Mouse (Mus musculus): ENCODE measurements around the gene Fcer2a.

Gene Fcer2a

DNA sequence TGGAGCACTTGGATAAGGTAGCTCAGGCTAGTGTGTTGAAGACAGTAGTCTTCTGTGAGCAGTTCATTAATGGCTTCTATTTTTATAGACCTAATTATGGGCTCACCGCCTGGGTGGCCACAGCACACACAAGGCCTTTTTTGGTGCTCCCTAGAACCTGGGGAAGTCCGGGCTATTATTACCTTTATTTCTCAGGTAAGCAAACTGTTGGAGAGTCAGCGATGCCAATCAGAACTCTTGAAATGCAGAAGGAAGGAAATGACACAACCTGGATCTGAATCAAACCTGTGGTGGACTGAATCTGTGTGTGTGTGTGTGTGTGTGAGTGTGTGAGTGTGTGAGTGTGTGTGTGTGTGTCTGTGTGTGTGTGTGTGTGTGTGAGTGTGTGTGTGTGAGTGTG is at the start of gene Fcer2a:
Gene Fcer2a (minus strand): TSS at position 55 of the 400 bp plus-strand sequence.
- no peak for DNase-seq

DNA sequence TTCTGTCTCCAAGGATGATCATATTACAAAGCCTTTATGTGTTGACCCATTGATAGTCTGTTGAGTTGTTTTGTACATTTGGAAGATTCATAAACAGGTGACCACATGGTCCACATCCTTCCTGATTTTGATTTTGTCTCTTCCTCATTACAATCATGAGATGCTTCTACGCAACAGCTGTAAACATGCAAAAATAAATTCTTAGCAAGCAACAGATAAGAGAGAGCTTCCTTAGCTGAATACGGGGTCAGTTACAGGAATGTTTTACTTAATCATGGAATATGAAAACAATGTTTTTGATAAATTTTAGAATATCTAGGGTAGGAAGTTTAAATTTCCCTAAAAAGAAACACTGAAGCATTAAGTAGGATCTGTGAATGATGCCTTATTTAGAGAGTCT is 43.0 kb upstream of the Fcer2a start:
- no peak for DNase-seq

DNA sequence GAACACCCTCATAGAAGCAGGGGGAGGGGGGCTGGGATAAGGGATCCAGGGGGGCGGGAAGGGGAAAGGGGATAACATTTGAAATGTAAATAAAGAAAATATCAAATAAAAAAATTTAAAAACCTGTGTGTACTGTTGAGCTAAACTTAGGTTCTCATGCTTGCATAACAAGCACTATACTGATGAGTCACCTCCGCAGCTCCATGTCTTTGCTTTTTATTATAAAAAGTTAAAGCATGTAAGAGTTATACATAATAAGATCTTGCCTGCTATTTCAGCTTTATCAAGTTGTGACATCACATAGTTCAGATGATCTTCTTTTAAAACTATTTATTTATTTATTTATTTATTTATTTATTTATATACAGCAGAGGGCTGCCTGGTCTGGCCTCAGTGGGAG is 41.6 kb upstream of the Fcer2a start:
- no peak for DNase-seq

DNA sequence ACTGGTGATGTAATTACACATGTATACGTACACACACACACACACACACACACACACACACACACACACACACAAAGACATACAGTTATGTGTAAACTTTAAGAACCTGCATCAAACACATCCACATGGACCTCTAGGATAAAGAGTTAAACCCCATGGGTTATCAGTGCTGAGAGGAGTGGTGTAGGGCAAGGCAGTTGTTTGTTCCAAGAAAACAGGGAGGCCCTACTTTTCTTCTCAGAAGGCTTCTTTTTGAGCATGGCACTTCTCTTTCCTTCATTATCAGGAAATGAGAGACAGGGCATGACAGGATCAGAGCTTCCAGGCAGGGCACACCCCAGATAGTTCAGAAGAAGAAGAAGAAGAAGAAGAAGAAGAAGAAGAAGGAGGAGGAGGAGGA is 40.1 kb upstream of the Fcer2a start:
- peak; percentile 34 for DNase-seq

DNA sequence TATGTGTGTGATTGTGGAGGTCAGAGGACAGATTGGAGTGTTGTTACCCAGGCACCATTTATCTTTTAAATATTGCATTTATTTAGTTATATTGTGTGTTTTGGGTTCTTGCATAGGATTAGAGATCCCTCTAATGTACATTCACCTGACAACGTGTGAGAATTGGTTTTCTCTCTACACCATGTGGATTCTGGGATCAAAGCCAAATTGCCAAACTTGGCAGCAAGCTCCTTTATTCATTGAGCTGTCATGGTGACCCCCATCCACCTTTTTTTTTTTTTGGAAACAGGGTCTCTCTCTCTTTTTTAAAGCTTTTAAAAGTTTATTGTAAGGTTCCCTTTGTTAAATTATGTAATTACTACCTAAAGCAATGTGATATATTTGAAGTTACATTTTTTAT is 27.1 kb upstream of the Fcer2a start:
- DNase-seq: no peak

DNA sequence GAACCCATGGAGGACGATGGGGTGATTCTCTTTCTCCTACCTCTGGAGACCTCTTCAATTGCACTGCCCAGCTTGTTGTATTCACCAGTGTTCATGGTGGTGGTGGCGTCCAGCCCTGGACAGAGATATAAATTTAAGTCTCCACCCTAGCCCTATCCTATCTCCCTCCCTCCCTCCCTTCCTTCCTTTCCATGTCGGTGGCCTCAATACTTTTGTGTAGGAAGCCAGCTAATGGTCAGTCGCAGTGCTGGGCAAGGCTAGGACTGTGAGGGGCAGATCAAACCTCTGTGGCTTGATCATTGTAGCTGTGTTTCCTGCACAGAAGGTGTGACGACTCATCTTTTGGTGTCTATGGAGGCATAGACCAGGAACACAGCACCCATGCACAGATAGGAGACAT is 26.6 kb upstream of the Fcer2a start, which contains the start of gene Clec4g:
Gene Clec4g (minus strand): TSS at position 101 of the 400 bp plus-strand sequence.
- DNase-seq: no peak

DNA sequence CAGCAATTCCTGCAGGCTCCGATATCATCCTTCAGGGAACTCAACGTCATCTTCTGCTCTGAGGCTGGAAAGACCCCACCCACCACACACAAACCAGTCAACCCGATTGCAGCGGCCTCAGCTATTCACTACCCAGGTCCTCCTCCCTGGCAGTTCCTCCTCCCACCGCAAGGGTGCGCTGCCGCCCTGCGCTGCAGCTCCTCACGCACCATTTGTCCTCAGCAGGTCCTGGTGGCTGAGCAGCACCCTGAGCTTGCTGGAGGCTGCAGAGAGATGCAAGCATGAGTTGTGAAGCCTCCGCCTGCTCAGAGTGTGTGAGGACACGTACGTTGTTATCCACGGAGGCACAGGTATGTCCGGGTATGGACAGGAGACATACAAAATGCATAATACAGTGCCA is 24.6 kb upstream of the Fcer2a start:
- peak; percentile 79 for DNase-seq

DNA sequence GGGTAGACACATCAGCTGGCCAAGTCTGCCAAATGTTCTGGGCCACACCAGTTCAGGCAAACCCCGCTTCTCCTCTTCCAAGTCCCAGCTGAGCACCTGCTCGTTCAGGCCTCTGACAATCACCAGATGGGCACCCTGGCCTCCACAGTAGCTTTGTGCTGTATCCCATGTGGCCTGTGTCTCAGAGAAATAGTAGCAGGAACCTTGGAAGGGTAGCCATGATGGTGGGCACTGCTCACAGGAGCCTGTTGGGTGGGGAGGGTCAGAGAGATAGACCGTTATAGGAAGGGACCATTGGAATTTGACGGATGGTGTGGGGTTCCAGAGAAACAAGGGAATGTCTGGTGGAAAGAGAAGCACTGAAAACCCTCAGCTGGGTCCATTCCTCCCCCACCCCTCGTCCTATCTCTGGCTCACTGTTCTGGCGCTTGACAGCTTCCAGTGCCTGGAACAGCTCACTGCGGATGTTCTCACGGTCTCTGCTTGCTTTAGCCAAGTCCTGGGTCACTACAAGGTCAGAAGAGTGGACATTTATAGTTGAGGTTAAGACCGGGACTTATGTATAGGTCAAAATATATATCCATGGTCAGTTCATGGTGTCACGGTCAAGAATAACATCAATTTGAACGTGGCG is 23.5 kb upstream of the Fcer2a start:
- DNase-seq: no peak

DNA sequence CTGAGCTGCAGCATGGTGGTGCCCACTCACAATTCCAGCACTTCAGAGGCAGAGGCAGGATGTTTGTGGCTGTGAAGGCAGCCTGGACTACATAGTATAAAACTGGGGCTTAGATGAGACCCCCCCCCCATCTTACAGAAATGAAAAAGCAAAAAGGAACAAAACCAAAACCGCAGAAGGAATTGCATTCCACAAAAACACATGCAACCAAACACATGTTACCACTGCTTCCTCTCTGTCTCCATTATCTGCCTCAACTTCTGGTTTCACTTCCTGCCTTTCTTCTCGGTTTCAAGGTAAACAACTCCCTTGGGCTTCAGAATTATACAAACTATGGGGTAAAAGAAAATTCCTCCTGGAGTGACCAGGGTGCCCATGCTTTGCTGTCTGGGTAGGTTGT is 17.7 kb upstream of the Fcer2a start:
- DNase-seq: no peak

DNA sequence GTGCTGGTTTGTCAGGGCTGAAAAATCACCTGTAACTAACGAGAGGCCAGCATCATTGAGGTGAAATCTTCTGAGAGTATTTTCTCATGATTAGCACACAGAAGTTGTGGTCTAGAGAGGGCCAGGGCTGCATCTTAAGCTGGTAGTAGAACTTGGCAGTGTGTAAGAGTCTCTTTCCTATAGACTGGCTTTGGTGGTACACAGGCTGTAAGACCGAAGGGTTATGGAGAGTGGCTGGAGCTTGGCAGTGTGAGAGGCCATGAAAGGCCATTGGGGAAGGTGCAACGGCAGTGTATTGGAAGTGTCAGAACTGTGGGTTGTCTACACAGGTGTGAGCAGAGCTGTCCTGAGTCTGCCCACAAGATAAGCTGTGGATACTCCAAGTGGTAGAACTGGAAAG is 16.3 kb upstream of the Fcer2a start:
- DNase-seq: no peak

DNA sequence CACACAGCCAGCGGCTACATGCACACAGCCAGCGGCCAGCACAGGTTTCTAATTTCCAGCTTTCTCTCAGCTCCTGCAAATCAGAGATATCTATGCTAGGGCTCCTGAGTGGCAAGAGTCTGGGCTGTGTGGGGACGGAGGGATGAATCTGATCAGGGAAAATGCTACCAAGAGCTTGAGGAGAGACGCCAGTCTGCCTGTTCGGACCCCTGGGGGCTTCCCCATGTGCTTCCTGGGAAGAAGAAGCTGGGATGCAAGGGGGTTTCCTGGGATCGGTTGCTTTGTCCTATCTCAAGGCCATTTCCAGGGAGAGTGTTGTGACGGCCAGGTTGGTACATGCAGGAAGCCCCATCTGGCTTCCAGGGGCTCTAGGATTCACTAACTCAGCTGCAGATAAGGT is 13.6 kb upstream of the Fcer2a start:
- no peak for DNase-seq

DNA sequence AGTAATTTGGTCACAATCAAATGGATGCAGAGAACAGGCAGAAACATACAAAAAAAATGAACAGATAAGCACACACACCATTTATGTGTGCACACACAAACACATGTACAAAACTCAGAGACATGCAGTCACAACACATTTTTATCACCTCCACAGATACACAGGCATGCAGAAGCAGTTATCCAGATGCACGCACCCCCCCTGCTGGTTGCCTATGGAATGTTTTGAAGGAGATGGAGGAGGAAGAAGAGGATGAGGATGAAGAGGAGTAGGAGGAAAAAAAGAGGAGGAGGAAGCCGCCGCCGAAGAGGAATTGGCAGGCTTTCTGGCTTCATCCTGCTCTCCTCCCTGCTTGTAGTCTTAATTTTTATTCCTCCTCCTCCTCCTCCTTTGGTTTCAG is 11.7 kb upstream of the Fcer2a start:
- DNase-seq: peak; percentile 46

DNA sequence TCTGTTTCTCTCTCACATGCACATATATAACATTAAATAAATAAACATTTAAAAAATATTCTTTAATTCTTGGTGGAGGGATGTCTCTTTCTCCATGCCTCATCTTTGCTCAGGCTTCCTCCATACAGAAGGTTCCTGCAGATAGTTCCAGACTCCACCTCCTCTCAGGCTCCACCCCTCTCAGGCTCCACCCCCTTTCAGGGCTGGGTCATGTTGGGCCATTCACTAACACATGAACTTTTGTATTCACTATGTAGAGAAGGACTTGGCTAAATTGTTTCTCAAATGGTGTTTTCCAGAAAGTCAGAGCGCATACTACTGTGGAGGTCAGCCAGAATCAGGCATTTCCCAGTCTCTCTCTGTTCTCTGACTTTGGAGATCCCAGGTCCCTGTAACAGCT is 7.5 kb upstream of the Fcer2a start:
- peak; percentile 47 for DNase-seq

DNA sequence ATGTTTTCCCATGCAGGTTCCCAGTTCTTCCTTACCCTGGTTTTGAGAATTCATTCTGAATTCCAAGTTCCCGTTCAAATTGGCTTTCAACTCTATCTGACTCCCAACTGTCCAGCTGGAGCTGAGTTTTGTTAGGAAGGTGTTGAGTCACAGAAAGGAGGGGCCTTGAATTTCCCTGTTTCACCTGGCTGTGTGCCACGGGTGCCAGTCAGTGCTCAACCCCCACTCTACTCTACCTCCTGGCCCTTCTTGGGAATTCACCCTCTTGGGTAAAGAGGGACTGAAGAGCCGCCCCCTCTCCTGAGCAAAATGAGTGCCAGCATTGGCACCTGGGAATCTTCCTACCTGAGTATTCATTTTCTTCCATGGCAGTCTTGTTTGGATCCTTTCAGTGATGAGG is 3.2 kb downstream of the Fcer2a start:
- no peak for DNase-seq

DNA sequence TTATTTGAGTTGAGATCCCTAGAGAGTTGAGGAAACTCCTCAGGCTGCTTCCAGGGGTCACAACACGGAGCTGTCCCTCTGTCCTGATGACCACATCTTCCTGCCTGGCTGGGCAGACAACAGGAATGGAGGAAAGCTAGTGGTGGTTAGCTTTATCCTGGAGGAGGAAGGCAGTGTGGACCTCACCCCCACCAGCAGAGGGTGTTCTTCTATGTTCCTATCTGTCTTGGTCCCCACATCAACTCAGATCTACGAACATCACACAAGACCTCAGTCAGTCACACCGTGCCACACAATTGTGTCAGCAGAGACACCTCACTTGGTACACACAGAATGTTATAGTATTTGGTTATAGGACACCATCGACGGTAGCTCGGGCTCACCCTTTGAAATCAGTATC is 6.4 kb downstream of the Fcer2a start:
- no peak for DNase-seq

DNA sequence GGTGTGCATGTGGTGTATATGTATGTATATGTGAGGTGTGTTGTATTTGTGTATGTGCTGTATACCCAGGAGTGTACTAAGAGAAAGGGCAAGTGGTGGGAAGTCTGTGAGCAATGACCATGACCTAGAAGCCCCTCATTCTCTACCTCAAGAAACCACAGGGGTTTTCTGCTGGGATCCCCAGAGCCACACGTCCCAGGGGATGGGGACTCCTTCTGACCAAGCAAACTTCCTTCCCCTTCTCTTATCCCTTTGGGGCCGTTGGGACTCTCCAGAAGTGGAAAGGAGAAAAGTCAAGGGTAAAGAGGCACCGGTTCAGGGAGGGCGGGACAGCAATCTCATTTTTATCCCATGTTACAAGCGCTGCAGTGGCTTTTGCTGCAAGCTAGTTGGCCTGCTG is 8.6 kb downstream of the Fcer2a start:
- DNase-seq: no peak

DNA sequence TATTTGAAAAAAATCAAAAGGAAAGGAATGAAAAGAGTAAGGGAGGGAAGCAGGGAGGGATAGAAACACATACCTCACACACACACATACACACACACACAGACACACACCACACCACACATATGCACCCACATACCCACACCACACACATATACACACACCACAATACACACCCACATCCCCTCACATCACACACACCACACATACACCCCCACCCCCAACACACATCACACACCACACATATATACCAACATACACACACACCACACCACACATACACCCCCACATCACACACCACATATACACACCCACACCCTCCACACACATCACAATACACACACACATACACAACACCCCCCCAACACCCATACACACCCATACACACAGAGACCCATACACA is 9.4 kb downstream of the Fcer2a start:
- no peak for DNase-seq

DNA sequence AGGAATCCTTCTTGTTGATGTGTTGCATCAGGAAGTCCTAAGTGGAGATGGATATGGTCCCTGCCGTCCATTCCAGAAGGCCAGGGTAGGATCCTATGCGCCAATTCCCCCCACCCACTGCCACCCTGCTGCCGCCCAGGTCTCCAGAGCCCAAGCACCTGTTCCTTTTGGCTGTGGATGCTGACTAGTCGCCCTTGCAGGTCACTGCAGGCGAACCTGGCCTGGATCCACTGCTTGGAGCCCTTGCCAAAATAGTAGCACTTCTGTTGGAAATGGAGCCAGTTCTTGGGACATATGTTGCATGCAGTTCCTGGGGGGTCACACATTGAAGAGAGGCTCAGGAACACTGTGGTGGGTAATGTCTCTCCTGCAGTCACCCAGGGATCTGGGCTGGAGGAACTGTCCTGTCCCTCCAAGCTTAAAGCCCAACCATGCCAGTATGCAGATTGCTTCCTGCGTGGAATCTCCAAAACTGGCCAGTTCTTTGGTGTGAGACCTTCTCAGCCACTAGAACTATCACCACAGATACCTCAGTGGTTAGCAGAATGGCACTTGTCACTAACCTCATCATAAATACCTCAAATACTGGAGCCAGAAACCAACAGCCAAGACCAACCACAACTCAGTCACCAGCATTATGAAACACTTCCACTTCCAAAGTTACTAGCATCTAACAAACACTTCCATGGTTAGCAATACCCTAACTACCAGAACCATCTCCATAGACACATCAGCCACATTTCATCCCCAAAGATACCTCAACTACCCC is 10.4 kb downstream of the Fcer2a start:
- DNase-seq: no peak

DNA sequence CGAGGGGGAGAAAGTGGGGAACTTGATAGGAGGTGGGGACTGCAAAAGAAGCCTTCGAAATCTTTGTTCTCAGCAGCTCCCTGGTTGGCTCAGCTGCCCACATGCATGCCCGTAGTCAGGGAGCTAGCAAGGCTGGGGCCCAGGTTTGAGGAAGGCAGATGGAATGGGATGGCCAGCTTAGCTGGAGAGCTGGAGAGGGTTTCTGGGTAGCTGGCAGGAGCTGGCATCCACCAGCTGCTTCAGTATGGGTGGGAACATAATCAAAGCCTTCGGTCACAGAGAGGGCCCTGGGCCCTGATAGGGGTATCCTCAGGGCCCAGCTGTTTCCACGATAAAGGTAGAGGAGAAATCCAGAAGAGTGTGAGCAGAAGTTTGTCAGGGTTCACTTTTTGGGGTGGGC is 11.5 kb downstream of the Fcer2a start:
- DNase-seq: no peak

DNA sequence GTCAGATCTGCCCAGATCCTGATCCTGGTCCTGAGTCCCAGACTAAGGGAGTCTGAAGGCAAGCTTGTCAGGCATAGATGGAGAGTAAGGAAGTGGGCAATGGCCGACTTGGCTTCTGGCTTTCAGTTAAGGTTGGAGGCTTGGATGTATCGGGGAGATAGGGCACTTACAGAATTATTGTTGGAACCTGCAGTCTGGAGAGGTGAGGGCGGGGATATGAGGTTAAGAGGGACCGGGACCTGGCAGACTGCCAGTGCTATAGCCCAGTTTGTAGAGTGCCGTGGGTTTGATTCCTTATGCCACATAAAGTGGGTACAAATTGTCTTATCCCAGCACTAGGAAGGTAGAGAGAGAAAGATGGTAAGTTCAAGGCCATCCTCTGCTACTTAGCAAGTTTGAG is 14.3 kb downstream of the Fcer2a start:
- DNase-seq: no peak

DNA sequence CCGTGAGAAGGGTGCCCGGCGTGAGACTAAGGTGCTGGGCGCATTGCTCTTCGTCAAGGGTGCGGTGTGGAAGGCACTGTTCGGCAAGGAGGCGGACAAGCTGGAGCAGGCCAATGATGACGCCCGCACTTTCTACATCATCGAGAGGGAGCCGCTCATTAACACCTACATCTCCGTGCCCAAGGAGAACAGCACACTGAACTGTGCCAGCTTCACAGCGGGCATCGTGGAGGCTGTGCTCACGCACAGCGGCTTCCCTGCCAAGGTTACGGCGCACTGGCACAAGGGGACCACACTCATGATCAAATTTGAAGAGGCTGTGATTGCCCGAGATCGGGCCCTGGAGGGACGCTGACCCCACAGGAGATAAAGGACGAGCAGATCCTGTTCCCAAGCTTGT is 14.7 kb downstream of the Fcer2a start:
- no peak for DNase-seq

DNA sequence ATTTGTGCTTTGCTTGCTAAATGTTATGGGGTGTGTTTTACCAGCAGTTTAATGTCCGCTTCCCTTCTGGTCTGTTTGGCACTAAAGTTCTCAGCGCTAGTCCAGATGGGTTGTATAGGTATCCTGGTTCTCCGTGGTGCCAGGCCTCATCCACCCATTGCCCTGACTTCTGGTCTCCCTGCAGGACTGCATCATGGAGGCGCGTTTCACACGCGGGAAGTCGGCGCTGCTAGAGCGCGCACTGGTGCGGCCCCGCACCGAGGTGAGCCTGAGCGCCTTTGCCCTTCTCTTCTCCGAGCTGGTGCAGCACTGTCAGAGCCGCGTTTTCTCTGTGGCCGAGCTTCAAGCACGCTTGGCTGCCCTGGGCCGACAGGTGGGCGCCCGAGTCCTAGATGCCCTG is 15.1 kb downstream of the Fcer2a start:
- no peak for DNase-seq

DNA sequence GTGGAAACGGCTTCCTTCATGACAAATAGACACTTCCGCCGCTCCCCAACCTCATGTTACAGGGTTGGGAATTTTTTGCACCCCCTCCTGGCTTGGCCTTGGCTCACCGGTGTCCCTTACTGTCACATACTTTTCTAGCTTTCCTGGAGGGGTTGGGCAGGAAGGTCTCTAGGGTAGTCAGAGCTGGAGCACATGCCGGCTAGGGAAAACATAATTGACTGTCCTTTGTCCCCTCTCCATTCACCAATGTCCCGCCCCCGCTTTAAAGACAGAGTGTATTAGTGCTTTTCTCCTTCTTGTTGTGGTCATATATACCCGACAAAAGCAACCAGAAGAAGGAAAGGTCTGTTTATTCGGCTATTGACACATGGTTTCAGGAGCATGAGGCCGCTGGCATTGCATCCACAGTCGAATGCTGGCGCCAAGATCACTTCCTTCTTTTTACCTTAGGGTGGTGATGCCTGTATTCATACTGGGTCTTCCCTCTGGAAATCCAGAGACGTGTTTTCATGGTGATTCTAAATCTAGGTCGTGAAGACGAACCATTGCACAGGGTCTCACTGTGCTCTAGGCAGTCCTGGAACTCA is 16.9 kb downstream of the Fcer2a start:
- DNase-seq: peak; percentile 20

All from liver (tissue).